Mouse (Mus musculus) liver, adult 2 months (tissue): ENCODE measurements at regions not wholly inside any gene's neighbourhood (a gene's known extent, or its start where the extent isn't known, plus 50 kb on each side); places are given as distances from the start of the nearest gene placed in this dataset.
"Not testable (repeated sequence)": the region's sequence is repeated elsewhere in the genome, so short reads cannot be mapped to it uniquely, and the experiment has no call there.

Experiments used
- DNase-seq: peaks from one replicate; pipeline ENCODE4 v3.0.0-alpha.2; 2011; ENCODE audit warnings: low read depth, low spot score; ENCODE audit errors: extremely low read depth
- H3K27ac ChIP-seq: fragments of 200-500 bp; replicated peaks from 2 replicates; pipeline ENCODE4 v1.5.1; 2012; ENCODE audit warnings: low read depth, mild to moderate bottlenecking, control low read depth, inconsistent platforms, low read length; ENCODE audit not compliant: insufficient read depth
- H3K27me3 ChIP-seq: fragments of 200-500 bp; 2 replicates; pipeline ENCODE4 v1.6.1; 2012; ENCODE audit warnings: mild to moderate bottlenecking, moderate library complexity, low read length, inconsistent platforms; ENCODE audit not compliant: control insufficient read depth, insufficient read depth
- H3K36me3 ChIP-seq: fragments of 200-500 bp; 2 replicates; pipeline ENCODE4 v1.6.1; 2012; ENCODE audit warnings: low read length, inconsistent platforms; ENCODE audit not compliant: control insufficient read depth, insufficient read depth
- H3K4me1 ChIP-seq: fragments of 200-500 bp; 2 replicates; pipeline ENCODE4 v1.6.1; 2011; ENCODE audit warnings: low read length; ENCODE audit not compliant: control insufficient read depth, insufficient read depth
- H3K4me3 ChIP-seq: fragments of 200-500 bp; 2 replicates; pipeline ENCODE4 v1.5.1; 2011; ENCODE audit warnings: low read depth, mild to moderate bottlenecking, control low read depth, low read length, moderate library complexity; ENCODE audit not compliant: insufficient read depth
- H3K79me2 ChIP-seq: fragments of 200-500 bp; 2 replicates; pipeline ENCODE4 v1.6.1; 2012; ENCODE audit warnings: inconsistent platforms, mild to moderate bottlenecking, low read length, moderate library complexity; ENCODE audit not compliant: control insufficient read depth, insufficient read depth
- H3K9ac ChIP-seq: fragments of 200-500 bp; 2 replicates; pipeline ENCODE4 v1.6.1; 2012; ENCODE audit warnings: low read depth, mild to moderate bottlenecking, control low read depth, inconsistent platforms, low read length
- CTCF ChIP-seq: fragments of 200-500 bp; IDR thresholded peaks from 2 replicates; pipeline ENCODE4 v1.5.1; 2011; ENCODE audit warnings: low read depth, low read length, control low read depth
- POLR2A ChIP-seq: fragments of 200-500 bp; IDR thresholded peaks from 2 replicates; pipeline ENCODE4 v1.6.1; 2011; ENCODE audit warnings: low read length, control low read depth; ENCODE audit not compliant: insufficient read depth; ENCODE audit errors: extremely low read depth
- WGBS: fragments of 180-500 bp; shearing (Covaris S2); methylation state at CpG from one replicate; pipeline ENCODE4 v1.1.7; 2018; 5-methylcytosine and 5-hydroxymethylcytosine counted together

DNA sequence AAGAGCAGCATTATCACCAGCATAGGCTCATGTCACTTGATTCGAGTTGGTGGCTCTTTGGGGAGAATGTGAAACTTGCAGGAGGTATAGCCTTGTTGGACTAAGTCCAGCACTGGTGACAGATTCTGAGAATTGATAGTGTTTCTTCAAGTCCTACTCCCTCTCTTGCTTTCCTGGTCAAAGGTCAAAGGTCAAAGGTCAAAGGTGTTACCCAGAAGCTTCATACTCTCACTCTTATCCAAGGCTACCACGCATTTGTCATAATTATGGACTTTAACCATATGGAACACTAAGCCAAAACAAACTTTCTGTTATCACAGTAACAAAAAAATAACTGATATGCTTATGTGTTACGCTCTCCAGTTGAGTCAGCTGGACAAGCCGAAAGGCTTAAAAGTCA lies 56.8 kb downstream of the Gm5152 start:
- Histone ChIP-seq H3K27me3 (no peaks in the 10 kb centered on the region), H3K79me2 (no peaks in the 10 kb centered on the region), H3K4me3 (no peak overlapping the region), H3K27ac (no peak overlapping the region), H3K36me3 (no peaks in the 10 kb centered on the region), H3K9ac (no peak overlapping the region), H3K4me1 (no peaks in the 10 kb centered on the region)
- 65% methylated on average over 4 of the region's 4 CpGs for WGBS
- peak; percentile 64 for DNase-seq
- TF ChIP-seq CTCF (no peak), POLR2A (no peak)

DNA sequence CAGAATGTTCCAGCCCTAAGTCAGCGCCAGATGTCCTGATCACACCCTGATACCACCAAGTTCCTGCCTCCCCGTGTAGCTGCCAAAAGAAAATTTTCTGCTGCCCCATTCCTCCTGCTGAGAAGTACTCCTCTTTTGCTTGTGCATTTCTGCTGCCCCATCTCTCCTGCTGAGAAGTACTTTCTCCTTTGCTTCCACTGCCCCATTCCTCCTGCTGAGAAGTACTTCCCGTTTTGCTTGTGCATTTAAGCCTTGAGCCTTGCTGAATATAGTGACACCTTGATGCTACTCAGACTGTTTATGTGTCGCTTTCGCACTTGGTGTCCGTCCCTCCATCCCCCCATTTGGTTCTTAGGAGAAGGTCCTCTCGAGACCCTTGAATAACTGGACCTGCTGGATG lies 84.1 kb downstream of the Gm5152 start:
- not testable (repeated sequence) for DNase-seq, H3K27ac ChIP-seq, H3K4me1 ChIP-seq

GRCm38 (mm10) chr5:10149333-10149732 lies 97.0 kb downstream of the Gm5152 start:
- DNase-seq, result no peak
- Histone ChIP-seq H3K36me3 (no peaks in the 10 kb centered on the region), H3K4me1 (no peaks in the 10 kb centered on the region), H3K79me2 (no peaks in the 10 kb centered on the region), H3K27ac (no peak overlapping the region), H3K27me3 (no peaks in the 10 kb centered on the region), H3K9ac (no peak overlapping the region), H3K4me3 (no peak overlapping the region)
- 97% methylated on average over 1 of the region's 1 CpGs for WGBS
- no peak for TF ChIP-seq CTCF
- TF ChIP-seq POLR2A, result no peak

More for the DNA sequence above, 84.1 kb downstream of the Gm5152 start:
- H3K79me2 ChIP-seq, H3K4me3 ChIP-seq, H3K9ac ChIP-seq, H3K36me3 ChIP-seq, H3K27me3 ChIP-seq: not testable (repeated sequence)
- 78% methylated on average over 7 of the region's 7 CpGs for WGBS

- Histone ChIP-seq H3K9ac (no peak overlapping the region), H3K36me3 (no peaks in the 10 kb centered on the region), H3K27me3 (no peaks in the 10 kb centered on the region), H3K4me1 (no peaks in the 10 kb centered on the region), H3K79me2 (no peaks in the 10 kb centered on the region), H3K4me3 (no peak overlapping the region), H3K27ac (no peak overlapping the region)
- TF ChIP-seq CTCF (no peak), POLR2A (no peak)
- DNase-seq, result no peak
- 91% methylated on average over 3 of the region's 3 CpGs for WGBS
Measured at GRCm38 (mm10) chr5:10141186-10141585, 105.1 kb downstream of the Gm5152 start.
